Mouse (Mus musculus): ENCODE measurements around the gene Ankrd24.

- TF ChIP-seq CTCF (IDR thresholded peaks at IDR 0.05; ENCODE audit: extremely low read depth, insufficient read depth, insufficient read length, insufficient replicate concordance) (no peak), POLR2A (IDR thresholded peaks at IDR 0.05; ENCODE audit: low read depth, low read length) (no peak)
These were observed 15.8 kb downstream of the Ankrd24 start for GRCm38 (mm10) chr10:81644162-81644561.

Data from spleen, adult 2 months (tissue).